Mouse (Mus musculus) CH12.LX (cell line): ENCODE data around the gene Sox1. TPM values are rescaled to one million over a fixed set of nuclear protein-coding genes. Genes with fewer than 3 reads are reported as not detected.

Source experiments
- DNase-seq: peaks from one replicate; pipeline ENCODE4 v3.0.0-alpha.2; 2013; ENCODE audit errors: extremely low read depth
- H3K27ac ChIP-seq: 2 replicates; pipeline ENCODE4 v1.5.1; 2012; ENCODE audit warnings: low read depth, mild to moderate bottlenecking, control low read depth, moderate library complexity; ENCODE audit not compliant: insufficient read depth
- H3K27me3 ChIP-seq: replicated peaks from 2 replicates; pipeline ENCODE3; 2012; ENCODE audit warnings: inconsistent platforms
- H3K36me3 ChIP-seq, 2 experiments: replicated peaks in 1 of 2; 2 replicates each; pipeline versions ENCODE3 to v1.6.1; 2012; ENCODE audit warnings: inconsistent platforms in 1 of 2, low read length in 1 of 2, mild to moderate bottlenecking in 1 of 2, mixed read lengths in 1 of 2, moderate library complexity in 1 of 2; ENCODE audit not compliant: control insufficient read depth in 1 of 2, insufficient read depth in 1 of 2
- H3K4me1 ChIP-seq, 2 experiments: 2 replicates each; pipeline ENCODE4 v1.6.1; 2012; ENCODE audit warnings: inconsistent platforms in 1 of 2, moderate library complexity in 1 of 2; ENCODE audit not compliant: insufficient read depth in 2 of 2, control insufficient read depth in 1 of 2
- H3K4me2 ChIP-seq: 2 replicates; pipeline ENCODE4 v1.6.1; 2012; ENCODE audit warnings: low read depth, mild to moderate bottlenecking, control low read depth; ENCODE audit not compliant: poor library complexity, insufficient read depth, severe bottlenecking
- H3K4me3 ChIP-seq, 3 experiments: fragments of 150-350 bp in 1 of 3; sonication (generic) in 1 of 3; replicated peaks in 1 of 3; 2 replicates each; pipeline versions ENCODE3 to v1.5.1; 2011 to 2012; ENCODE audit warnings: low read depth in 2 of 3, low read length in 2 of 3, mild to moderate bottlenecking in 2 of 3, moderate library complexity in 2 of 3, control low read depth in 1 of 3, improper control_type of control experiment in 1 of 3, inconsistent platforms in 1 of 3, mixed read lengths in 1 of 3; ENCODE audit not compliant: poor library complexity in 1 of 3
- H3K79me2 ChIP-seq: replicated peaks from 2 replicates; pipeline ENCODE4 v1.6.1; 2012; ENCODE audit warnings: mild to moderate bottlenecking, moderate library complexity; ENCODE audit not compliant: control insufficient read depth, poor library complexity, insufficient read depth, severe bottlenecking; ENCODE audit errors: extremely low read depth
- H3K9ac ChIP-seq: 2 replicates; pipeline ENCODE4 v1.6.1; 2012; ENCODE audit warnings: low read depth, mild to moderate bottlenecking, control low read depth, moderate library complexity; ENCODE audit not compliant: insufficient read depth
- H3K9me3 ChIP-seq: replicated peaks from 2 replicates; pipeline ENCODE3; 2012; ENCODE audit warnings: low read length, inconsistent platforms, mixed read lengths
- BHLHE40 ChIP-seq: IDR thresholded peaks from 2 replicates; pipeline ENCODE4 v1.6.1; 2011; ENCODE audit warnings: mild to moderate bottlenecking, low read depth, low read length, improper control_type of control experiment
- CHD1 ChIP-seq: IDR thresholded peaks from 2 replicates; pipeline ENCODE4 v1.6.1; 2012; ENCODE audit warnings: low read depth, low read length, improper control_type of control experiment, inconsistent platforms
- CHD2 ChIP-seq: IDR thresholded peaks from 2 replicates; pipeline ENCODE4 v1.6.1; 2011; ENCODE audit warnings: low read length, improper control_type of control experiment
- E2F4 ChIP-seq: IDR thresholded peaks from 2 replicates; pipeline ENCODE4 v1.6.1; 2011; ENCODE audit warnings: low read depth, low read length, improper control_type of control experiment; ENCODE audit not compliant: insufficient replicate concordance
- ELF1 ChIP-seq: IDR thresholded peaks from 2 replicates; pipeline ENCODE4 v1.6.1; 2014; ENCODE audit warnings: low read depth, mild to moderate bottlenecking, inconsistent platforms, low read length, improper control_type of control experiment
- EP300 ChIP-seq: IDR thresholded peaks from 2 replicates; pipeline ENCODE4 v1.6.1; 2011; ENCODE audit warnings: low read length, improper control_type of control experiment
- GABPA ChIP-seq: IDR thresholded peaks from 2 replicates; pipeline ENCODE4 v1.6.1; 2012; ENCODE audit warnings: low read depth, low read length, improper control_type of control experiment, inconsistent platforms; ENCODE audit not compliant: insufficient replicate concordance
- MAFK ChIP-seq: IDR thresholded peaks from 2 replicates; pipeline ENCODE4 v1.6.1; 2011; ENCODE audit warnings: low read length, improper control_type of control experiment; ENCODE audit not compliant: insufficient replicate concordance
- MAX ChIP-seq: IDR thresholded peaks from 2 replicates; pipeline ENCODE4 v1.6.1; 2011; ENCODE audit warnings: low read length, improper control_type of control experiment
- MAZ ChIP-seq: IDR thresholded peaks from 2 replicates; pipeline ENCODE4 v1.6.1; 2012; ENCODE audit warnings: low read depth, mild to moderate bottlenecking, inconsistent platforms, low read length, improper control_type of control experiment, moderate library complexity
- MXI1 ChIP-seq: IDR thresholded peaks from 2 replicates; pipeline ENCODE4 v1.6.1; 2011; ENCODE audit warnings: mild to moderate bottlenecking, low read depth, low read length, improper control_type of control experiment
- MYC ChIP-seq: IDR thresholded peaks from 2 replicates; pipeline ENCODE4 v1.6.1; 2011; ENCODE audit warnings: low read depth, mild to moderate bottlenecking, improper control_type of control experiment, low read length
- NELFE ChIP-seq: IDR thresholded peaks from 2 replicates; pipeline ENCODE4 v1.6.1; 2011; ENCODE audit warnings: low read depth, low read length, improper control_type of control experiment
- POLR2AphosphoS2 ChIP-seq: IDR thresholded peaks from 2 replicates; pipeline ENCODE4 v1.6.1; 2011; ENCODE audit warnings: low read depth, low read length, improper control_type of control experiment
- RAD21 ChIP-seq: IDR thresholded peaks from 2 replicates; pipeline ENCODE4 v1.6.1; 2011; ENCODE audit warnings: low read depth, mild to moderate bottlenecking, low read length, improper control_type of control experiment, moderate library complexity
- SMC3 ChIP-seq: IDR thresholded peaks from 2 replicates; pipeline ENCODE4 v1.6.1; 2011; ENCODE audit warnings: low read depth, low read length, improper control_type of control experiment
- TBP ChIP-seq: conservative IDR thresholded peaks from 2 replicates; pipeline ENCODE4 v1.6.1; 2011; ENCODE audit warnings: low read depth, low read length, improper control_type of control experiment
- UBTF ChIP-seq: IDR thresholded peaks from 2 replicates; pipeline ENCODE4 v1.6.1; 2012; ENCODE audit warnings: low read depth, mild to moderate bottlenecking, inconsistent platforms, low read length, improper control_type of control experiment, moderate library complexity
- USF1 ChIP-seq: IDR thresholded peaks from 2 replicates; pipeline ENCODE4 v1.6.1; 2014; ENCODE audit warnings: low read depth, mild to moderate bottlenecking, inconsistent platforms, low read length, improper control_type of control experiment
- USF2 ChIP-seq: conservative IDR thresholded peaks from 2 replicates; pipeline ENCODE4 v1.6.1; 2011; ENCODE audit warnings: low read depth, low read length, improper control_type of control experiment
- dilution Hi-C: fragments of 300-500 bp; cut with MboI; formaldehyde crosslinking; loops from 2 replicates; pipeline ENCODE4 v1.14.3; 2020; ENCODE audit warnings: low sequenced_read_pairs; ENCODE audit not compliant: extremely low pct_unique_long_range_greater_than_20kb, extremely low pct_ligation_motif_present
- in situ Hi-C: fragments of 300-500 bp; cut with MboI; formaldehyde crosslinking; loops from 3 replicates; pipeline ENCODE4 v1.14.3; 2019; ENCODE audit warnings: low sequenced_read_pairs, low pct_ligation_motif_present, low pct_unique_long_range_greater_than_20kb, mixed read lengths
- polyA plus RNA-seq: library from polyadenylated mRNA; unstranded; fragments of >175 nt; gene quantifications from 2 replicates; pipeline ENCODE4 v1.2.1, GENCODE M21; 2012; ENCODE audit warnings: low read depth; ENCODE audit not compliant: insufficient read length
- total RNA-seq, 2 experiments: library from RNA; depleted of rRNA; stranded (reverse); fragments of 300-350 nt in 1 of 2; fragments of >200 nt in 1 of 2; gene quantifications; 2 replicates each; pipeline ENCODE4 v1.2.3; 2012 to 2014

Gene Sox1
- total and polyA plus RNA-seq, 3 experiments, result not detected

GRCm38 (mm10) chr8:12383979-12384890 lies 10.9 kb upstream of the Sox1 start:
- Histone ChIP-seq H3K27me3 (peaks cover 29% of the 10 kb centered on the region), H3K27ac (no peak overlapping the region), H3K4me1 (no peaks in the 10 kb centered on the region), H3K4me2 (no peak overlapping the region), H3K9me3 (peaks cover 21% of the 10 kb centered on the region), H3K9ac (no peak overlapping the region), H3K79me2 (no peaks in the 10 kb centered on the region), H3K36me3 (no peaks in the 10 kb centered on the region), H3K4me3 (no peak overlapping the region)
- no peak for TF ChIP-seq CHD1
- TF ChIP-seq BHLHE40, result no peak
- no peak for TF ChIP-seq CHD2
- dilution Hi-C loops (no loop called here), in situ Hi-C loops (no loop called here)
- no peak for DNase-seq

GRCm38 (mm10) chr8:12384996-12385685 lies 10.0 kb upstream of the Sox1 start:
- H3K4me2 ChIP-seq, result no peak overlapping the region
- in situ Hi-C loops, result no loop called here
- no peaks in the 10 kb centered on the region for H3K79me2 ChIP-seq
- TF ChIP-seq POLR2AphosphoS2 (no peak), ELF1 (no peak)
- dilution Hi-C loops, result no loop called here
- no peaks in the 10 kb centered on the region for H3K4me1 ChIP-seq
- no peak for DNase-seq
- H3K4me3 ChIP-seq, result no peak overlapping the region
- peaks cover 21% of the 10 kb centered on the region for H3K9me3 ChIP-seq
- no peak overlapping the region for H3K27ac ChIP-seq
- no peak overlapping the region for H3K9ac ChIP-seq
- peaks cover 27% of the 10 kb centered on the region for H3K27me3 ChIP-seq
- no peaks in the 10 kb centered on the region for H3K36me3 ChIP-seq

DNA sequence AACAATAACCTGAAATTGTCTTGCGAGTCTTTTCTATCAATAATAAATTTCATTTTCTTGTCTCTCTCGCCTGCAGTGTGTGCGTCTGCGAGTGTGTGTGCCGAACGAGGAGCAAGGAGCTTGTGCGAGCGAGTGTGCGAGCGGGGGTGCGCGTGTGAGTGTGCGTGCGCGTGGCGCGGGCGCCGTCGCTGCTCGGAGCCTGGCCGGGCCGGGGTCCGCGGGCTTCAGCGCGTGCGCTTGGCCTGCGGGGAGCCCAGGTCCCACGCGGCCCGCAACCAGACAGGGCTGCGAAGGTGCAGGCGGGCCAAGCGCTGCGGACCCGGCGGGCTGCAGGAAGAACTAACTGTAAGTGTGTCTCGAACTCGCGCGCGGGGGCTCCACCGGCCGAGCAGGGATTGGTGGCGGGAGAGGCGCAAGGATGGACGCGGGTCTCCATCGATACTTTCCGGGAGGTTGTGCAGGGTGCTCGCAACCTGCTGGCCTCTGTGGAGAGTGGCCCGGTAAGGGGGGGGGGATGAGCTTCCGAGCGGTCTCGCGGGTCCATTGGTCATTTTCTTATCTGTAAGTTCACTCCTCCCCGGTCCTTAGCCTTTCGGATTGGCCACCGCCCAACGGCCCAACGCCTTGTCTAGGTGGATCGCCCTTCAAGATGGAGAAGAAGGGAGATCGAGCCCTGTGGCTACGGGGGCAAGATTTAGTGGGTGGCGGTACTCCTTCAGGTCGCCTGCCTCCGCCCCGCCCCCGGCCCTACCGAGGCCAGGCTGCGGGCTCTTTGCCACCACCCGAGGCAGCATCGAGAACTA lies 9.2 kb upstream of the Sox1 start:
- H3K36me3 ChIP-seq, result no peaks in the 10 kb centered on the region
- no peak overlapping the region for H3K4me2 ChIP-seq
- no peak overlapping the region for H3K4me3 ChIP-seq
- H3K79me2 ChIP-seq, result no peaks in the 10 kb centered on the region
- H3K9ac ChIP-seq, result no peak overlapping the region
- peaks cover 22% of the 10 kb centered on the region for H3K27me3 ChIP-seq
- no peaks in the 10 kb centered on the region for H3K4me1 ChIP-seq
- DNase-seq, result no peak
- H3K9me3 ChIP-seq, result peaks cover 21% of the 10 kb centered on the region
- TF ChIP-seq RAD21 (no peak), EP300 (no peak), USF2 (no peak), UBTF (no peak), MAZ (no peak), GABPA (no peak), MAFK (no peak), USF1 (no peak), SMC3 (no peak), MYC (no peak), NELFE (no peak), MXI1 (no peak), CHD2 (no peak), E2F4 (no peak), TBP (no peak), MAX (no peak)
- dilution Hi-C loops (no loop called here), in situ Hi-C loops (no loop called here)
- H3K27ac ChIP-seq, result no peak overlapping the region
